Mouse (Mus musculus) midbrain, postnatal 0 days (tissue): ENCODE measurements around the gene Them7. TPM values are rescaled to one million over a fixed set of nuclear protein-coding genes. Genes with fewer than 3 reads are reported as not detected.

Experiments used
- ATAC-seq: fragments of 200-750 bp; cut with Nextera tagmentation; 2 replicates; pipeline ENCODE4 v1.8.0; 2017; ENCODE audit warnings: moderate number of reproducible peaks, mild to moderate bottlenecking, moderate TSS enrichment, moderate library complexity; ENCODE audit not compliant: low FRiP score
- DNase-seq: peaks from one replicate; pipeline ENCODE4 v3.0.0-alpha.2; 2015; ENCODE audit warnings: low spot score
- H3K27ac ChIP-seq: fragments of 300-500 bp; sonication (generic); 2 replicates; pipeline ENCODE4 v1.5.1; 2014; ENCODE audit warnings: low read depth, mild to moderate bottlenecking, low read length, mixed read lengths
- H3K27me3 ChIP-seq: fragments of 300-500 bp; sonication (generic); 2 replicates; pipeline ENCODE4 v1.6.1; 2014; ENCODE audit warnings: low read length, control low read depth, mixed read lengths; ENCODE audit not compliant: insufficient read depth
- H3K36me3 ChIP-seq: fragments of 300-500 bp; sonication (generic); 2 replicates; pipeline ENCODE4 v1.6.1; 2014; ENCODE audit warnings: low read length, control low read depth, mixed read lengths; ENCODE audit not compliant: insufficient read depth
- H3K4me1 ChIP-seq: fragments of 300-500 bp; sonication (generic); 2 replicates; pipeline ENCODE4 v1.6.1; 2014; ENCODE audit warnings: mild to moderate bottlenecking, control low read depth, antibody characterized with exemption, low read length, mixed read lengths; ENCODE audit not compliant: insufficient read depth
- H3K4me2 ChIP-seq: fragments of 300-500 bp; sonication (generic); 2 replicates; pipeline ENCODE4 v1.6.1; 2014; ENCODE audit warnings: low read depth, mild to moderate bottlenecking, low read length, mixed read lengths; ENCODE audit not compliant: poor library complexity, severe bottlenecking
- H3K4me3 ChIP-seq: fragments of 300-500 bp; sonication (generic); 2 replicates; pipeline ENCODE4 v1.5.1; 2014; ENCODE audit warnings: low read depth, mild to moderate bottlenecking, low read length, moderate library complexity
- H3K9ac ChIP-seq: fragments of 300-500 bp; sonication (generic); replicated peaks from 2 replicates; pipeline ENCODE4 v1.6.1; 2014; ENCODE audit warnings: mild to moderate bottlenecking, low read length, moderate library complexity, mixed read lengths; ENCODE audit not compliant: poor library complexity, severe bottlenecking
- H3K9me3 ChIP-seq: fragments of 300-500 bp; sonication (generic); 2 replicates; pipeline ENCODE4 v1.6.1; 2016; ENCODE audit warnings: low read length, control low read depth
- CTCF ChIP-seq: IDR thresholded peaks from 2 replicates; pipeline ENCODE4 v1.5.1; 2016; ENCODE audit warnings: antibody characterized with exemption, mild to moderate bottlenecking
- WGBS: fragments of 180-500 bp; shearing (Covaris S2); extraction: QIAGEN DNeasy Blood & Tissue Kit; methylation state at CpG from one replicate; pipeline ENCODE4 v1.1.7; 2014; 5-methylcytosine and 5-hydroxymethylcytosine counted together
- polyA plus RNA-seq: library from polyadenylated mRNA; unstranded; fragments of >200 nt; fragmentation: Nextera tagmentation; extraction: Ambion mirVana; gene quantifications from 2 replicates; pipeline ENCODE4 v1.2.1, GENCODE M21; 2015
- total RNA-seq: library from RNA; depleted of rRNA; stranded (reverse); fragments of >200 nt; gene quantifications from 2 replicates; pipeline ENCODE4 v1.2.3, GENCODE M21; 2014

Gene Them7
- total and polyA plus RNA-seq, 2 experiments from 2014 or later, result not detected

DNA sequence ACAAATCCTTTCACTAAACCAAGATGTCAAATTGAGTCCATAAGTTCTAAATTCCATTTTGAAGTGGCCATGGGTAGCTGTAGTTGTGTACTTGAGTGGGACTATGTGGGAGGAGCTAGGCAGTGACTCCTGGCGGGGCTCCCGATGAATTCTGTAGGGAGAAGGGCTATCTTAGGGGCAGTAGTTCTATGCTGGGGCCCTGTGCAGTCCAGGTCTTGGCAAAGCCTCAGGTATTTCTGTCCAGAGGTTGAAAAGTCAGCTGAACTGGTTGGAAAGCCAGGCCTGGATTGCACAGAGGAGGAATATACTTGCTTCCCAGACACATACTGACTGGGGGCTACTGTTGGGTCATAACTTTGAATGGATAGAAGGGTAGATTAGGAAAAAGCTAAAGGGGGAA, 4.3 kb downstream of the Them7 start:
- DNase-seq (no peak), ATAC-seq (no peak)
- Histone ChIP-seq H3K27ac (no peak overlapping the region), H3K9me3 (no peaks in the 10 kb centered on the region), H3K4me2 (no peak overlapping the region), H3K36me3 (no peaks in the 10 kb centered on the region), H3K4me1 (peaks cover 2% of the 10 kb centered on the region; the same call in 1 of the 2 replicates), H3K9ac (no peak overlapping the region), H3K4me3 (no peak overlapping the region), H3K27me3 (peaks cover 7% of the 10 kb centered on the region)
- no peak for TF ChIP-seq CTCF
- 74% methylated on average over 2 of the region's 2 CpGs for WGBS

DNA sequence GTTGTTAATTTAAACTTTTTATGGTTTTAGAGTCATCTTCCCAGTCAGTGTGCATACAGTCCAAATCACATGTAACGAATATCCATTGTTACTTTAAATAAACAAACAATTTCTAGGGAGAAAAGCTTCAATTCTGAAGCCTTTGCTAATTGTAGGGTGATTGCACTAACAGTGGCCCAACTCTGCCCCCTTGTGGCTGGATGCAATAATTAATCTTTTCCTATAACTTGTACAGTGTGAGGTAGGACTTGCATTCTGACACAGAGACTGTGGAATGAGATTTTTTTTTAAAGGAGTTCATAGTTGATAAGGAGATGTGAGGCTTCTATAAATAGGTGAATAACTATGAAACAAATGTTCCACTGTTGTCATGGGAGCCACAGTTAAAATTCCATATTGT, 6.2 kb downstream of the Them7 start:
- Histone ChIP-seq H3K9ac (no peak overlapping the region), H3K27ac (no peak overlapping the region), H3K9me3 (no peaks in the 10 kb centered on the region), H3K27me3 (no peaks in the 10 kb centered on the region; the same call in 1 of the 2 replicates), H3K4me2 (no peak overlapping the region), H3K4me3 (no peak overlapping the region), H3K4me1 (no peaks in the 10 kb centered on the region), H3K36me3 (no peaks in the 10 kb centered on the region)
- ATAC-seq (peak; percentile 74; the same call in 1 of the 2 replicates), DNase-seq (peak; percentile 87)
- 0% methylated on average over 1 of the region's 1 CpGs for WGBS
- TF ChIP-seq CTCF, result peak; percentile 90

DNA sequence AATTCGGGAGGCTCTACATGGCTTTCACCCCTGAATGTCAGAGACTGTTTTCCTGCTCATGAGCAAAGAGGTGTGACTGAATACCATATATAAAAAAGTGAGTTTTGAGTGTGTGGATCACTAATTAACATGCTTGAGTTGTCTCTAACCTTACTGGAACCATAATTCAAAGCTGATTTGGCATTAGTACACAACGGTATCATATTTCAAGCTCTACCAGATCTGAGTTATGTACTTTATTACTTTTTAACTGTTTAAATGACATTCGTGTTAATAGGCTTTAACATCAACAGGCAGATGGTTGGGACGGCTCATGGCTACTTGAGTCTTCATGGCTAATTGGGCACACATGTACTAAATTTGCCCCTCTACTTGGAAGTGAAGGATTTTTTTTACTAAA, 8.3 kb downstream of the Them7 start:
- no peak for DNase-seq
- TF ChIP-seq CTCF, result no peak
- H3K36me3 ChIP-seq, result no peaks in the 10 kb centered on the region
- WGBS, result 77% methylated on average over 4 of the region's 4 CpGs
- ATAC-seq, result no peak
- no peaks in the 10 kb centered on the region for H3K4me1 ChIP-seq
- H3K4me2 ChIP-seq, result no peak overlapping the region
- no peak overlapping the region for H3K4me3 ChIP-seq
- H3K9ac ChIP-seq, result no peak overlapping the region
- no peaks in the 10 kb centered on the region; the same call in 1 of the 2 replicates for H3K27me3 ChIP-seq
- H3K27ac ChIP-seq, result no peak overlapping the region
- no peaks in the 10 kb centered on the region for H3K9me3 ChIP-seq

DNA sequence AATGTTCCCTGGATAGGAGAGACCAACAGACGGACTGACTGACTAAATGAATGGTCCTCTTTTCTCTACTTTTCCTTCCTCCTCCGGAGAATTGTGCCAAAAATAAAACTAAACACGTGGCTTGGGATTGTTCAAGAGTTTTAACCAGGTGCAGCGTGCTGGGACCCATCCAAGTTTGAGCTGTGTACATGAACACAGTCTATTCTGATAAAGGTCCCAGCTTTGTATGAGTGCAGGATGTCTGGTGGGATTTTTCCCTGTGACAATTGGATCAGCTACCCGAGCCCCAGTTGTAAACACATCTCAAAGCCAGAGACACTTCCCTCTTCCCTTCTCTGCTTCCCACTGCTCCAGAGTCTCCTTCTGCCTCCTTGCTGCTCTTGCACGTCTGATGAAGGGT, 10.2 kb downstream of the Them7 start:
- no peak overlapping the region for H3K27ac ChIP-seq
- H3K4me3 ChIP-seq, result no peak overlapping the region
- H3K27me3 ChIP-seq, result no peaks in the 10 kb centered on the region
- DNase-seq (no peak), ATAC-seq (no peak)
- no peaks in the 10 kb centered on the region for H3K4me1 ChIP-seq
- H3K4me2 ChIP-seq, result no peak overlapping the region
- H3K9me3 ChIP-seq, result no peaks in the 10 kb centered on the region
- 80% methylated on average over 6 of the region's 6 CpGs for WGBS
- no peaks in the 10 kb centered on the region for H3K36me3 ChIP-seq
- no peak for TF ChIP-seq CTCF
- no peak overlapping the region for H3K9ac ChIP-seq

DNA sequence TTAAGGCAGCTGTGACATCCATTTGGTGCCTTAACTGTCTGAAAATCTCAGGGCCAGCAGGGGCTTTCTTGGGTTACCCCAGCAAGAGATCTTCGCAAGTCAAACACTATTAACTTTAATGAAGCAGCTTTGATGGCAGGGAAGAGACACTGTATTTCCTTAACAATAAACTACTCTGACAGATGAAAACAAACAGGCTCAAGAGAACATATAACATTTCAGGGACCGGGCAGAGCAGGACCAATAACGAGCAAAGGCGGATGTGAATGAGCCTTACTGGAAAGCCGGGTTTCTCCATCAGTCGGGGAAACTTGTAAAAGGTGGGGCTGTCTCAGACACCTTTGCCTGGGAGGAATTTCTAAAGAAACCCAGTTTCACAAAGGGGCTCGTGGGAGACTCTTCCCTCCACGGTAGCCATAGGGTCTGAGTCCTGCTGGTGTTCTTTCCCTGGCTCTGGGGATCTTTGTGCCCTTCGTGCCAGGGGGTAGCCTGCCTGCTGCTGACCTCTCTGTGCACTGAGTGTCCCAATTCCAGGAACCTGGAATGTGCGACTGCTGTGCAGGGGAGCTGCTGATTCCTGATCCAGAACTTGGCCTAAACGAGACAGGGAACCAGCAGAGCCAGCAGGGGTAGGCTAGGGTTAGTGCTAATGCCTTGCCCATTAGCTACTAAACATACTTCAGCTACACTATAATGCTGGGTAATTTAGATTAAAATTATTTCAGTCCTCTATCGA, 11.4 kb downstream of the Them7 start:
- no peaks in the 10 kb centered on the region for H3K4me1 ChIP-seq
- DNase-seq, result no peak
- no peak overlapping the region for H3K9ac ChIP-seq
- no peak for ATAC-seq
- H3K9me3 ChIP-seq, result no peaks in the 10 kb centered on the region
- 60% methylated on average over 12 of the region's 12 CpGs for WGBS
- H3K4me2 ChIP-seq, result no peak overlapping the region
- no peak overlapping the region for H3K27ac ChIP-seq
- no peak overlapping the region for H3K4me3 ChIP-seq
- no peak for TF ChIP-seq CTCF
- H3K36me3 ChIP-seq, result no peaks in the 10 kb centered on the region
- no peaks in the 10 kb centered on the region for H3K27me3 ChIP-seq

DNA sequence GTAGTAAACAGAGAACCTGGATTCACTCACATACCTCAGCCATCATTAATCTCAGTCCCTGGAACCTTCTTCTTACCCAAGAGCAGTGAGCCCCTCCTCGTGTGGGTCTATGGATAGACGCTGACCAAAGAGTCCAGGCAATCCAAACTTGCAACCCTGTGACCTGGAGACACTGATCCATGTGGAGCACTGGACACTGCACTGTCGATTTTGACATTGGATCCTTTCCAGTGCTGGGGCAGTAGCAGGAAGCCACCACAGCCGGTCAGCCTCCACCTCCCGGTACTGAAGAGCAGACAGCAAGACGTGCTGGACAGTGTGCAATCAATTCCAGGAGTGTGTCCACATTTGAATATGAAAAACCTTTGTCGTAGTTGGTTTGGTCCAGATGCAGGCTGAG, 13.3 kb downstream of the Them7 start:
- DNase-seq (no peak), ATAC-seq (no peak)
- Histone ChIP-seq H3K4me2 (no peak overlapping the region), H3K27ac (no peak overlapping the region), H3K4me3 (no peak overlapping the region), H3K4me1 (no peaks in the 10 kb centered on the region), H3K9me3 (no peaks in the 10 kb centered on the region), H3K9ac (no peak overlapping the region), H3K27me3 (no peaks in the 10 kb centered on the region), H3K36me3 (no peaks in the 10 kb centered on the region)
- WGBS, result 66% methylated on average over 7 of the region's 7 CpGs
- no peak for TF ChIP-seq CTCF
